Mouse (Mus musculus): ENCODE data around the gene Ppp1r15b.

GRCm38 (mm10) chr1:133088196-133088595 is 42.7 kb upstream of the Ppp1r15b start:
- TF ChIP-seq CTCF (IDR thresholded peaks at IDR 0.05; ENCODE audit: low read depth), result no peak
- TF ChIP-seq EP300 (IDR thresholded peaks at IDR 0.05; ENCODE audit: low read depth), result no peak

All from liver, embryonic 14.5 days (tissue).